Mouse (Mus musculus) right cerebral cortex, postnatal 10 days (tissue): ENCODE results near the gene Gm28053.

Source experiments
- DNase-seq, 2 experiments: peaks; one replicate each; pipeline ENCODE4 v3.0.0; 2021; ENCODE audit warnings: low spot score in 2 of 2

Gm28053 gene

GRCm38 (mm10) chr6:48741273-48741672 lies 22.9 kb downstream of the Gm28053 start:
- no peak for DNase-seq

GRCm38 (mm10) chr6:48741711-48742206 lies 23.4 kb downstream of the Gm28053 start:
- no peak for DNase-seq

- DNase-seq: peak; percentile 35 to 37
Observed at GRCm38 (mm10) chr6:48742422-48743351, 24.3 kb downstream of the Gm28053 start.

GRCm38 (mm10) chr6:48745490-48745889 lies 27.1 kb downstream of the Gm28053 start:
- DNase-seq: no peak

GRCm38 (mm10) chr6:48745959-48746889 lies 27.8 kb downstream of the Gm28053 start, which contains the start of gene Gimap5:
TSS of gene Gimap5 (plus strand) at chr6:48746197.
- DNase-seq: peak in 1 of 2 experiments; percentile 28

- DNase-seq: no peak
Observed at GRCm38 (mm10) chr6:48747091-48747966, 28.9 kb downstream of the Gm28053 start.

GRCm38 (mm10) chr6:48763567-48764270 lies 45.3 kb downstream of the Gm28053 start:
- no peak for DNase-seq

- no peak for DNase-seq
Observed at GRCm38 (mm10) chr6:48764496-48764895, 46.1 kb downstream of the Gm28053 start.

- no peak for DNase-seq
Observed at GRCm38 (mm10) chr6:48768178-48768869, 49.9 kb downstream of the Gm28053 start.

- no peak for DNase-seq
Observed at GRCm38 (mm10) chr6:48768933-48769332, 50.5 kb downstream of the Gm28053 start.

GRCm38 (mm10) chr6:48770696-48771095 lies 52.3 kb downstream of the Gm28053 start, which contains the start of gene Gimap3:
TSS of gene Gimap3 (minus strand) at chr6:48770851.
- DNase-seq: no peak

- DNase-seq: peak; percentile 70 to 80
Observed at GRCm38 (mm10) chr6:48772030-48772429, 53.6 kb downstream of the Gm28053 start.

- DNase-seq: no peak
Observed at GRCm38 (mm10) chr6:48784406-48784805, 66.0 kb downstream of the Gm28053 start.

- DNase-seq: no peak
Observed at GRCm38 (mm10) chr6:48785189-48785588, 66.8 kb downstream of the Gm28053 start.

- DNase-seq: no peak
Observed at GRCm38 (mm10) chr6:48785601-48786000, 67.2 kb downstream of the Gm28053 start.

- no peak for DNase-seq
Observed at GRCm38 (mm10) chr6:48787867-48788266, 69.5 kb downstream of the Gm28053 start.

GRCm38 (mm10) chr6:48801897-48802296 lies 83.5 kb downstream of the Gm28053 start:
- DNase-seq: no peak
